Mouse (Mus musculus): ENCODE data around the gene Atp1a1. TPM values are rescaled to one million over a fixed set of nuclear protein-coding genes. Genes with fewer than 3 reads are reported as not detected.

The Atp1a1 gene
- polyA plus RNA-seq, 1 experiment = 26.7 TPM

DNA sequence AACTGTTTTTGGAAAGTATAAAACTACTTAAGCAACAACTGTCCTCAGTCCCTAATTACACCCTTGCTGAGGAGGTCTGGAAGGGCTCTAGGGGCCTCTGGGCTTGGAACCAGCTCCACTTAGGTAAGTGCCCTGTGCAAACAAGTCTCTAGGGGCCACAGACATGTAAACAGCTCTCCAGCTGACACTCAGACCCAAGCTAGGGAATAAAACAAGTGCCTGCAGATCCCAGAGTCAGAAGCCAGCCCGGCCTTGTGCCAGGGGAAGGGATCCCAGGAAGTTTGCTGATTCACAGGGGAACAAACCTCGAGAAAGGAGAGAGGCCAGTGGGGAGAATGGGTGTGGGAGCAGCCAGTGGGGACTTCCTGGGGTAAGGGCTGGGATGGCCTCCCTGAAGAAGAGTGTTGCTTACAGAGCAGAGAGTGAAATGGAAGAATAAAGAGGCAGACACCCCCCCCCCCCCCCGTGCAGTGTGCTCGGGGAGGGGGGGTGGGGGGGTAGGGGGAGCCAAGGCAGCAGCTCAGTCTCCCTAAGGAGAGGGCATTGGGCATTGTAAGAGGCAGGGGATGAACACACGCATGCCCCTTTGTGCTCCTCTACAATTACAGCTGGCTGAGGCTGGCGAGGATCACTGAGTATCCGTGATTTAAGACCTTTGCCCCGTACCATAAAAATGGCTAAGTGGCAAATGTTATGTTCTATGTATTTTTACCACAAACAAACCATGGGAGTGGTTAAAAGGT lies 76.2 kb downstream of the Atp1a1 start:
- Histone ChIP-seq H3K4me1 (ENCODE audit: control insufficient read depth, insufficient read depth, insufficient read length, low read length) (peaks cover 7% of the 10 kb centered on the region), H3K27ac (replicated peaks; ENCODE audit: low read depth, low read length) (no peak overlapping the region)

GRCm38 (mm10) chr3:101526603-101527002 lies 77.9 kb downstream of the Atp1a1 start:
- Histone ChIP-seq H3K4me1 (ENCODE audit: control insufficient read depth, insufficient read depth, insufficient read length, low read length) (peaks cover 10% of the 10 kb centered on the region), H3K27ac (replicated peaks; ENCODE audit: low read depth, low read length) (no peak overlapping the region), H3K4me3 (ENCODE audit: insufficient read depth, low read depth, low read length) (no peak overlapping the region)

More for the DNA sequence above, 76.2 kb downstream of the Atp1a1 start:
- no peak overlapping the region for H3K4me3 ChIP-seq (ENCODE audit: insufficient read depth, low read depth, low read length)

Other genes starting within 250 kb of the Atp1a1 start
- gene Igsf3, start 227.6 kb downstream of the Atp1a1 start, polyA plus RNA-seq (2012; ENCODE audit: insufficient read depth, insufficient read length, missing spikeins) = 0.63 and 0.71 TPM in 2 replicates
- not detected in 2 replicates for gene Mab21l3, start 244.3 kb upstream of the Atp1a1 start, polyA plus RNA-seq (2012; ENCODE audit: insufficient read depth, insufficient read length, missing spikeins)

Measured in brown adipose tissue, adult 24 weeks (tissue).